Mouse (Mus musculus) megakaryocyte, embryonic 14.5 days (primary cell): ENCODE measurements around the gene Cyp26c1.

Experiments used
- FLI1 ChIP-seq: IDR thresholded peaks from 2 replicates; pipeline ENCODE4 v1.6.1; 2012; ENCODE audit warnings: low read length, inconsistent platforms, mixed read lengths
- GATA1 ChIP-seq: IDR thresholded peaks from 3 replicates; pipeline ENCODE4 v1.6.1; 2012; ENCODE audit warnings: mixed read lengths, low read length, inconsistent platforms, borderline replicate concordance

GRCm38 (mm10) chr19:37656441-37656840, 28.9 kb upstream of the Cyp26c1 start:
- TF ChIP-seq GATA1 (no peak), FLI1 (no peak)
